Mouse (Mus musculus): ENCODE measurements around the gene Ppp6r1.

DNA sequence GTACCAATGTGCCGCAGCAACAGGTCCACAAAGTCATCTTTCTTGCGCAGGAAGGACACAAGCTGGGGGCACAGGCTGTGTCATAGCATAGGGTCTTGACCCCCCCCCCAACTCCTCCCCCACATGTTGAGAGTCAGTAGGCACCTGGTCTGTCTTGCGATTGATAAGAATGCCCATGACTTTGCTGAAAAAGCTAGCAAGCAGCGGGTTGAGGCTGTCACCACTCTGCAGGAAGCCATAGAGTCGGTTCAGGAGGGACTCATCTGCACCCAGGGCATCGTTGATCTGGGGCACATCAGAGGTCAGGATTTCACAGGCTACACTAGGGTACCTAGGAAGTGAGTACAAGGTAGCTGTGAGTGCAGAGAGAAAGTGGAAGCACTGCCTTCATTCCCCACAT lies 15.6 kb downstream of the Ppp6r1 start:
- TF ChIP-seq CTCF (IDR thresholded peaks at IDR 0.05; ENCODE audit: extremely low read depth, insufficient read depth, low read length), result no peak
- no peak for TF ChIP-seq POLR2A (IDR thresholded peaks at IDR 0.05; ENCODE audit: extremely low read depth, insufficient read depth, low read length)

Data from cortical plate, adult 2 months (tissue).